Mouse (Mus musculus): Measurements from ENCODE around the gene Zkscan8. TPM values are rescaled to one million over a fixed set of nuclear protein-coding genes. Genes with fewer than 3 reads are reported as not detected.
"Not testable (repeated sequence)": the region's sequence is repeated elsewhere in the genome, so short reads cannot be mapped to it uniquely, and the experiment has no call there.

Zkscan8 gene
- total RNA-seq (2021), result 10 to 100 TPM; 16.9 to 19.2 TPM
- long read RNA-seq, experiment 1, partial matches to known transcripts, result 0 of 1 reads
- long read RNA-seq, experiment 1, other reads (novel, unspliced or antisense), result 1 of 1 reads
- long read RNA-seq, experiment 2, result 0 reads

DNA sequence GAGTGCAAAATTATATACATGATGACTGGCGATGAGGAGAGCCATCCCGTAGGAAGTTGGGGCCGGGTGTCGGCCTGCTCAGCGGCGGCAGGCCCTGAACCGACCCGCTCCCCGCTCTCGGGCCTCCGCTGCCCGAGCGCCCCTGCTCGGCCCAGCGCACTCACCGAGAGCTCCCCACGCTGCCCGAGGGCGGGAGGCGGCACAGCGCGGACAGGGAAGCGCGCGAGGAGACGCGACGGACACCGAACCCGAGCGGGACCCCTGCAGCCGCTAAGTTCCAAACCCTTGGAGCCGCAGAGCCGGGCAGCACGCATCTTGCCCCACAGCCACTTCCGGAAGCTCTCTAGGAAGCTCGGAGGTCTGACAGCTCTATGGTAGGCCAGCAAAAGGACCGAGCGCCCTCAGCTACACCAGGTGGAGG, at the start of gene Zkscan8:
Gene Zkscan8 (minus strand): TSS at position 340 of the 421 bp plus-strand sequence.
- DNase-seq, result peak; percentile 90 to 92

DNA sequence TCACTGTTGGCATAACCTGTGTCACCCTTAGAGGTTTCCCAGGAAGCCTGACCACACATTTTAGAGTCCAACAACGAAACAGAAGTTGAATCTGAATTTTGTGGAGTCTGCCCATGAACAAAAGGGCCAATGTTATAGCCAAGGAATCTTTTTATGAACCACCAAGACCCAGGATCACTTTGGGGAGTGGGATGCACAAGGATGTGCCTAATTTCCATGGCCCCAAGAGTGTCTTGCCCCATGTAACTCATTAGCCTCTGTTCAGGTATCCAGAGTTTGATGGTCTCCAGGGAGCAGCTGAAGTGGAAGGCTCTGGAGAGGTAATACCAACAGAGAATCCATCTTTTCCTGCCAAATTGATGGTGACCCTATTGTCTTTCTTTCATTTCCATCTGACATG, 28.9 kb upstream of the Zkscan8 start, which contains the start of gene Olfr1535:
Gene Olfr1535 (minus strand): TSS at position 101 of the 400 bp plus-strand sequence.
- DNase-seq, result no peak

DNA sequence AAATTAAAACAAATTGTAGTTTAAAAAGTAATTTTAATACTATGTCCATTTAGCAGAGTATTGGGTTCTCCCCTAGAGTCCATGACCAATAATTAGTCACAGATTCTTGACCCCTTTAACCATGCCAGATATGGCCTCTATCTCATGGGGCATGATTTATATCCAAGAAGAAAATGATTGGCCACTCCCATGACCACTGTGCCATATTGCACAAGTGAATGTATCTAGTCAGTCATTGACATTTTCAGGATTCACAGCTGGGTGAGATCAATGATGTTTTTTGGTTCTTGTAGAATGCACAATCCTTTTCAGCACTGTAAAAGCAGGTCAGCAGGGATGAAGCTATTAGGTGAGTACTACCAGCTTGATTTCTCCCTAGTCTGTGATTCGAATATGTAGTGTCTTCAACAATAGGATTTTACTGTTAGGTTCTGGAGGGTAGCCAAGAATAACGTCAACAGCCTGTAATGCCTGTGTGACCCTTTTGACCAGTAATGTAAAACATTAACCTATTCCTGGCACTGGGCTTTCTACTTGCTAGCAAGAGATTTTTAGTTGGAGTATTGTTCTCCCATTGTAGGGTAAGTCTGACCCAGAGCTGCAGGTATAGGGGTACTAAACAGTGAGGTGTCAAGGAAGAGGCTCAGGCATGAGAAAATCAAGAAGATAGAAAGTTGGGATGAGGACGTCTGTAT, 19.6 kb upstream of the Zkscan8 start:
- no peak for DNase-seq

DNA sequence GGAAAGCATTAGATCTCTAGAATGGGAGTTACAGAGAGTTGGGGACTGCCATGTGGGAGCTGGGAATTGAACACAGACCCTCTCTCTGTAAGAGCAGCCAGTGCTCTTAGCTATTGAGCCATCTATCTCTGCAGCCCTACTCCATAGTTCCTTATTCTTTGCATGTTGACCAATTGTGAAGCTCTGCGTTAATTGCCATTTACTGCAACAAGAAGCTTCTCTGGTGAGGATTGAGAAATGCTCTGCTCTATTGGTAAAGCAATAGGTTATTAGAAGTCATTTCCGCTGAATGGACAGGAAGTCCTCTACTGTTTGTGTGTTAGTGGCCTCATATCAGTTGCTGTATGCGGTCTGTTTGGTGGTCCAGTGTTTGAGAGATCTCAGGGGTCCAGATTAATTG, 18.6 kb upstream of the Zkscan8 start:
- DNase-seq, result no peak

DNA sequence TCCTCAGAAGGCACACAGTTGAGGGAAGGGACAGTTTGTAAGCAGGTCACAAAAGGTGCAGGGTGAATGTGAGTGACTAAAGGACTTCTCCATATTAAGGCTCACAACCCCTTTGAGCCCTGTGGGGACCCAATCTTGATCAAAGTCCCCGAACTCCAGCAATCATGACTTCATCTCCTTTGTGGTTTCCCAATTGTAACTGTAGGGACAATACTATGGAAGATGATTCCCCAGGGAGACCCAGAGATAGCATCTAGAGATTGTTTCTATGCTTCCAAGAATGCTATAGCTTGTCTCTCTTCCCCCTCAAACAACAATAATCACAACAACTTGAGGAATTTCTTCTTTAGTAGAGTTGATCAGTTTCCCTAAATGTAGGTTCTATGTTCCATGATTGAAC, 11.8 kb upstream of the Zkscan8 start, which contains the start of gene Olfr1366:
Gene Olfr1366 (minus strand): TSS at position 101 of the 400 bp plus-strand sequence.
- DNase-seq, result no peak

DNA sequence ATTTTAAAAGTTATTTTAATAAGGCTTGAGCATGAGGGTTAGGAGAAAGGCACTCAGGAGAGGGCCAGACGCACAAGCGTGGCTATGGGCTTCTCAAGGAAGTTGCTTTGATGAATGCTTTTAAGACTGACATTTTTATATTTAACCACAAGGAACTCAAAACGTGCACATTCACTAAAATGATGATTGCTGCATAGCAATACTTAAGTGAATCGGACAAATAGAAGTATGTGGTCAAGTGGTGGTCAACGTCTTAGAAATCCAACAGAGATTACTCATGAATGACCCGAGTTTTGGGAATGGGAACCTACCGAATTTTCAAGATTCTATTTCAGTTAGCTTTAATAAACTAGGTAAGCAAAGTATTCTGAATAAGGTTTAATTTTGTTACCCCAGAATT, 784 bp downstream of the Zkscan8 start:
- no peak for DNase-seq

DNA sequence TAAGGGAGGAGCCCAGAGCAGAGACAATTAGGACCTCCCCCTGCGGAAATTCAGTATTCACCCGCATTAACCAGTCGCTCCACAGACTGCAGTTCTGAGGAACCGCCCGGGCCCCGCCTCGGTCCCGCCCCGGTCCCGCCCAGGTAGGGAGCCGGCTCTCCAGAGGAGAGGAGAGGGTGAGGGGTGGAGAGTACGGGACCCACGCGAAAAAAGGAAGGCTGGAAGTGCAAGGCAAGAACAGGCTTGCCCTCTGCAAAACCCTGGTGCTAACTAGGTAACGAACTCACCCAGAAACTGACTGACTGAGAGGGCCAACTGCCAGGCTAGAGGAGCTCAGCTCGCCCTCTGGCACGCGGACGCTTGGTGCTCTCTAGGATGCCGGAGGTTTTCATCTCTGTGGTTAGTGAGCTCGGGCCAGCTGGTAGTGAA, 24.7 kb downstream of the Zkscan8 start:
- DNase-seq, result peak; percentile 87 to 92

DNA sequence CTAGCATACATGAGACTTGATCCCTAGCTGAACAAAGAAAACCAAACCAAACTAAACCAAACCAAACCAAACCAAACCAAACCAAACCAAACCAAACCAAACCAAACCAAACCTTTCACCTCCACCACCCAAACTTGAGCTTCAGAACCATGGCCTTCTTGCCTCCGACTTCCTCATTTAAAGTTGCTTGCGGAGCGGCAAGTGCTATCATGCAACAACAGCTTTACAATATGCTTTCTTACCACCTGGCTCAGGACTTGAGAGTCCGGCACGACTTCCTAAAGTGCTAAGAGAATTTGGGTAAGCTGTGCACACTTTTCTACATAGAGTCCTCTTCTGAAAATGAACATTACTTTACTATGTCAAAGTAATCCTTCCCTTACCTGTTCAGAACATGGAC, 28.6 kb downstream of the Zkscan8 start:
- no peak for DNase-seq

DNA sequence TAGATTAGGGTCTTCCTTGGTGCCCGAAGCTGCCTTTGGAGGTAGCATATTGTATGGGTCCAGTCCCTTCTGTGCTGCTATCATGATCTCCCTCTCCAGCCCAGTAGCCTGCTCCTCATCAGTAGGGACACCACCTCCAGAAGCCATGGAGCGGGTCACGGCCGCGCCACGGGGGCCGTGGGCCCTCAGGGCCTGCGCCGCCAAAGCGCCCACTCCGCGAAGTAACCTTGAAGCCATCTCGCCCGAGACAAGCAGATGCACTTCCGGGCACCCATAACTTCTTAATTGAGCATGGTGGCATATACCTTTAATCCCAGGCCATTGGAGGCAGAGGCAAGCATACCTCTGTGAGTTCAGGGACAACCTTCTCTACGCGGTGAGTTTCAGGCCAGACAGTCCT, 29.7 kb downstream of the Zkscan8 start, which contains the start of gene Gm11273:
Gene Gm11273 (minus strand): TSS at position 237 of the 400 bp plus-strand sequence.
- DNase-seq, result not testable (repeated sequence)

DNA sequence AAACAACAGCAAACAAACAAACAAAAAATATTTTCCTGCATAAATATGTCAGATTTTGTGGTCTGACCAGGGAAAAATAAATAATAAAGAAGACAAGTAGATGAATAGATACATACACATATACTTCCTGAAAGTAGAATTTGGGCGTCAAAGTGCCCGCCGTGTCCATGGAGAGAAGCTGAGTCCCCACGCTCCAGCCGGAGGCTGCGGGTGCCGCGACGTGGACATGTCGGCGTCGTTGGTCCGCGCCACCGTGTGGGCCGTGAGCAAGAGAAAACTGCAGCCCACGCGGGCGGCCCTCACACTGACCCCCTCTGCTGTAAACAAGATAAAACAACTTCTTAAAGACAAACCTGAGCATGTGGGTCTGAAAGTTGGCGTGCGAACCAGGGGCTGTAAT, 35.8 kb downstream of the Zkscan8 start, which contains the start of gene AK157302:
Gene AK157302 (plus strand): TSS at position 144 of the 400 bp plus-strand sequence.
- DNase-seq, result peak; percentile 15 to 25

DNA sequence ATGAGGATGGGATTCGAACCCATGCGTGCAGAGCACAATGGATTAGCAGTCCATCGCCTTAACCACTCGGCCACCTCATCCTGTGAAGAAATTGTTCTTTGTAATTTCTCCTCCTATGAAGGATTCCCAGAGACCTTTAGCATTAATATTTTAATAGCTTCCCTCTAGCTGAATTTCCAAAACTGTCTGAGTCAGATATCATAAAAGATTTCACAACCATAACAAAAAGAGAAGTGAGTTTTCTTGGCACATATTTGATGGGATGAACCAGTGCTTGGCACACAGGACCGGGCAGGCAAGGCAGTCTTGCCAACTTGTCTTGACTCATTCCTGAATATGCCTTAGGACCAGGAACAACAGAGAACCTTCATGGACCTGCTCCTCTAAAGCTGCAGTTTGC, 38.1 kb downstream of the Zkscan8 start:
- DNase-seq, result peak; percentile 34 to 55

DNA sequence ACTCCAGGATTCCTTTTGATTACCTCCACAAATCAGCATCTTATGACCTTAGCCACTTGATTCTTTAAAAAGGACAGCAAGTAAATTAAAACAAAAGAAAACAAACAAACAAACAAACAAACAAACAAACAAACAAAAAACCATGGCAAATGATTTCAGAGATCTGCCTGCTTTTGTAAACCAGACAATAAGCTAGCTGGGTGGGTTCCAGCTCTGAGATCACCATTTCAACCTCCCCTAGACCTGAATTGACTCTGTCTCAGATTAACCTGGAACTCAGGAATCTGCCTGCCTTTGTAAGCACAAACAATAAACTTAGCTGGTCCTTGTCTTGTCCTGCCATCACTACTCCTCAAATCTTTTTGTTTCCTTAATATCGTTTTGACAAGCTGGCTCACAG, 44.0 kb downstream of the Zkscan8 start:
- no peak for DNase-seq

DNA sequence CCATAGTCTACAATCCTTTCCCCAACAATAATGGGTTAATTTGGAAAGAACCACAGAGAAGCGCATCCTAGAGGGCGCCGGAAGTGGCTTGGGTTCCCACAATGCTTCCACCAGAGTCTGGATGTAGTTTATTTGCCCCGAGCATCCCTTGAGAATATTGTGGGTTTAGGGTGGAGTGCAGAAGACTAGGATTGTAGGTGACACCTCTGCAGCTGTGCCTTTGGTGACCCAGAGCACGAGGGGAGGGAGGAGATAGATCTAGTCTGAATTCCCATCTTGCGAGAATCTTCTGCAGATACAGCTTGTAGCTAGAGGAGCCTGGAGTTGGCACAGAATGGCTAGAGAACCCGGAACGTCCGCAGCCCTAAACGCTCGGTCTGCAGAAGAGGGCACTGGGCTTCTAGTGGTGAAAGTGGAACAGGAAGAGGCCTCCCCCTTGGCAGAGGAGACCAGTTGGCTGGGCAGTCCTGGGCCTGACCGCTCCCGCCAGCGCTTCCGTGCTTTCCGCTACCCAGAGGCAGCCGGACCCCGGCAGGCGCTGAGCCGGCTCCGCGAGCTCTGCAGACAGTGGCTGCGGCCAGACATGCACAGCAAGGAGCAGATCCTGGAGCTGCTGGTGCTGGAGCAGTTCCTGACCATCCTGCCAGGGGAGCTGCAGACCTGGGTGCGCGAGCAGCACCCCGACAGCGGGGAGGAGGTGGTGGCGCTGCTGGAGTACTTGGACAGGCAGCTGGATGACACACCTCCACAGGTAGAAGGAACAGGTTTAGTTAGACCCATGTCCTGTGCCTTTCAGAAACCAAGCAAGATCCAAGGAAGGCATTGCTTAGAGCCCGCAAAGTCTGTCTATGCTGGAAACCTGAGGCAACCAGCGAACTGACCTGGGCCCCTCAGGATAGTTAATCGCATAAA, 51.9 kb downstream of the Zkscan8 start, which contains the start of the genes Zkscan4 and Gm10065:
Gene Zkscan4 (plus strand): TSS at position 149 of the 912 bp plus-strand sequence.
Gene Gm10065 (minus strand): TSS at position 683 of the 912 bp plus-strand sequence.
- peak; percentile 67 to 71 for DNase-seq

DNA sequence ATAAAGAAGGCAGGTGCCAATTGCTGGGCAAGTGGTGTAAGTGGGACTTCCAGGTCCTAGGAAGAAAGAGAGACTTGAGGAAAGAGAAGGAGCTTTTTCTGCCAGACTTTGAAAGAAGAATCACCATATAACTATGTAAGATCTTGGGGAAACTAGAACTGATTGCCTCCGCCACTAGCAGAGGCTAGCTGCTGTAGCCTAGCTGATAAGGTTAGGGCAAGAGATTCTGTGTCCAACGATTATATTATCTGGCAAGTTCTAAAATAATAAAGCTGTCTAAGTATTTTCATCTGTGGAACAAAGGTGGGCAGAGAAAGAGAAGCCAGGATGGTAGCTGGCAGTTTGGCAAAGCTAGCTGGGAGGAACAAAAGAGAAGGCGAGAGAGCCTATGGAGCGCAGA, 58.5 kb downstream of the Zkscan8 start:
- DNase-seq, result no peak

DNA sequence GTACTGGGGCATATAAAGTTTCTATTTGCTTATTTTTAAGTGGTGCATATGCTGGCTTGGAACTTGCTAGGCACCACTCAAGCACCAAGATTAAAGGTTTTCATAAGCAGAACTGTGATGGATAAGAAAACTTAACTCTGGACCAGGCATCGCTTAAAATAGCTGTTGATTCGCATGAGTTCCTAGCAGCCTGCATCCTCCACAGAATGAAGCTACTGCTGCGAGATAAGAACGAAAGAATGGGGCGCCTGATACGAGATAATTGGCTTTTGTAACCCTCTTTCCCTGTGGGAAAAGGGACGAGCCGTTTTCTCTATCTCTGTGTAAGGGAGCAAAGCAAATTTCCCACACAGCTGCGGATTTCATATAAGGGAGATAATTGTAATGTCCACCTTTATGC, 61.8 kb downstream of the Zkscan8 start:
- no peak for DNase-seq

DNA sequence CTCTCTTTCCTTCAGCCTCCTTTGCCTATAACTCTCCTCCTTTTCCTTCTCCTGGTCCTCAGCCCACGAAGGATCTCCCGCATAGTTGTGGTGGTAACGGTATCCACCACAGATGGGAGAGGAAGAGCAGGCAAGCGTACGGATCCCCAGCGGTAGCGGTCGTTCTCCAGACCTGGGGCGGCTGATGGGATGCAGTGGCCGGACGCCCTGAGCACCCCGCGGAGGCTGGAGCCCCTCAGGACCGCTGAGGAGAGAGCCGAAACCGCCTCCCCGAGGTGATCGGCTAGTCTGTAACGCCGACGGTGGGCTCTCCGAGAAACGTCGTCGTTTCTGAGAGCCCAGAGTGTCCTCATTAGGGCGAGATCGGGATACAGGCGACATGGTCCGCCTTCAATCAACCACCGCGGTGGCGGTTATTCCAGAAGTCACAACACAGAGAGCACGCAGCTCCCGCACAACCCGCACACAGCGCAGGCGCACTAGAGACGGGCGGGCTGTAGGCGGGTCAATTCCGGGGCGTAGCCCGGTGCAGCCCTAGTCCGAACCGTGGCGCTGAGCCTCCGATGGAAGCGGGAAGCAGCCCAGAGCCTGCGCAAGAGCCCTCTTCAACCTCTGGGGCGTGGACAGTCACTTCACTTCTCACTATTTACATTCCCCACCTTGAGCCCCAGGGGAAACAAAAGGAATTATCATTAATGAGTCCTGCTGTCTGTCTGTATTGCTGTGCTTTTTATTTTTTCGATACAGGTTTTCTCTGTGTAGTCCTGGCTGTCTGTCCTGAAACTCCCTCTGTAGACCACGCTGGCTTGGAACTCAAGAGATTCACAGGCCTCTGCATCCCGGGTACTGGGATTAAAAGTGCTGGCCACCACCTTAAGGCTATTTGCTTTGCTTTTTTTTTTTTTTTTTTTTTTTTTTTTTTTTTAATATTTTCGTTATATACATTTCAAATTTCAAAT, 62.6 kb downstream of the Zkscan8 start, which contains the start of gene Nkapl:
Gene Nkapl (minus strand): TSS at position 449 of the 959 bp plus-strand sequence.
- DNase-seq, result peak; percentile 92 to 93

DNA sequence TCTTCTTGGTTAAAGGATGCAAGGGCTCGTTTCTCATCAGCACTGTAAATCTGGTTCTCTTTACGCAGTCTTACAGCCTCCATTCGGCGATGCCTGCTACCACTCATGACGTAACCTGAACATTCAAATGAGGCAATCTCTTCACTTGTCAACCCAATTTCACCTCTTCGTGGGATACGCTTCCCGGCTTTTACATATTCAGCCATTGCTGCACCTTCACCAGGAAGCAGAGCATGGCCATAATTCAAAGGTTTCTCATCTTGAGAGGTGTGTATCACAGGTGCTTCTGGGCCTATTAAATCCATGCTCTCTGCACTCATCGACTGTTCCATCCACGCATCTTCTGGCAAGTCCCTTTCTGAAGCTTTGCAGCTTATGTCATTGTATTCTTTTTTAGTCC, 63.6 kb downstream of the Zkscan8 start:
- no peak for DNase-seq

Data from adrenal gland, postnatal 36 days (tissue).